Mouse (Mus musculus) erythroid progenitor cell, adult 5-6 weeks (primary cell): ENCODE measurements at regions not wholly inside any gene's neighbourhood (a gene's known extent, or its start where the extent isn't known, plus 50 kb on each side); places are given as distances from the start of the nearest gene placed in this dataset.
"Not testable (repeated sequence)": the region's sequence is repeated elsewhere in the genome, so short reads cannot be mapped to it uniquely, and the experiment has no call there.

Source experiments
- ATAC-seq: replicated peaks from 2 replicates; pipeline ENCODE4 v1.8.0; 2016; ENCODE audit warnings: moderate number of reproducible peaks, mild to moderate bottlenecking, moderate TSS enrichment, inconsistent platforms; ENCODE audit not compliant: poor library complexity, low FRiP score, severe bottlenecking

DNA sequence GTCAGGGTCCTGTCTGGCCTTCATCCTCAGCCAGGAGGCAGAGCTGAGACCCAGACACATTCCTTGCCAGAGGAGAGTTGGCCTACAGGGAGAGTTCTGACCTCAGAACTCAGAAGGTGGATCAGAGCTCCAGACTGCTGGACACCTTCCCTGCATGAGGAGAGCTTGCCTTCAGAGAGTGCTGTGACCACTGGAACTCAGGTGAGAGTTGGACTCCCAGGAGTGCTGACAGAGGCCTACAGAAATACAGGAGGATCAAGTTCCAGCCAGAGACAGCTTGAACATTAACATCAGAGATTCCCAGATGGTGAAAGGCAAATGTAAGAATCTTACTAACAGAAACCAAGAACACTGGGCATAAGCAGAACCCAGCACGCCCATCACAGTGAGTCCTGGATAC is 117.0 kb downstream of the Lyplal1 start:
- ATAC-seq, result not testable (repeated sequence)

DNA sequence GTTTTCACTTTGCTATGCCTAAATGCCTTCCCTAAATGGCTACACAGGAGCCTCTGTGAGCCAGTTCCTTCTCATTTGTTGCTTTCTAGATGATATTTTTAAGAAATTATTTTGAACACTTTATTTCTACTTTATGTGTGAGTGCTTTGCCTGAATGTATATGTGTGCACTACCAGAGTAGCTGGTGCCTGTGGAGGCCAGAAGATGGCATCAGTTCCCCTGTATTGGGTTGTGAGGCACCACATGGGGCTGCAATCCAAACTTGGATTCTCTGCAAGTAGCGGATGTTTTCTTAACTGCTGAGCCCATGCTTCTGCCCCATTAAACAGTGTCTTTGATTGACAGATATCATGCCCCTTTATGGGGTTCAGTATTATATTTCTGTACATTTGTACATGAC is 103.7 kb downstream of the Lyplal1 start:
- ATAC-seq, result no peak

DNA sequence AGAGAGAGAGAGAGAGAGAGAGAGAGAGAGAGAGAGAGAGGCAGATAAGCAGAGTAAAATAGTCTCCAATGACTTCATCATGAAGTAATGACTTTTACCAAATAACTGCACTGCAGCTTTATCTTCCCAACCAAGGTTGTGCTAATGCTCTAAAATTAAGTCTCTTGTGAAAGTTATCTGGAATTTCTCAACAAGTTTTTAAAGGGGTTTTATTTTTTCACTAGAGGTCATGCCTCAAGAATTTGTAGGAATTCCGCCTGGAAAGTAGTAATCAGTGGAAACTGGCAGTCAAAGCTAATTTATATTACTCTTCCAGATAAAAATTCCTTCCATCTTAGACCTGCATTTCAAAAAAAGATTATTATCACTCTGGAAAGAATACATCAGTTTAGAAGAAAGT is 102.9 kb downstream of the Lyplal1 start:
- no peak for ATAC-seq

DNA sequence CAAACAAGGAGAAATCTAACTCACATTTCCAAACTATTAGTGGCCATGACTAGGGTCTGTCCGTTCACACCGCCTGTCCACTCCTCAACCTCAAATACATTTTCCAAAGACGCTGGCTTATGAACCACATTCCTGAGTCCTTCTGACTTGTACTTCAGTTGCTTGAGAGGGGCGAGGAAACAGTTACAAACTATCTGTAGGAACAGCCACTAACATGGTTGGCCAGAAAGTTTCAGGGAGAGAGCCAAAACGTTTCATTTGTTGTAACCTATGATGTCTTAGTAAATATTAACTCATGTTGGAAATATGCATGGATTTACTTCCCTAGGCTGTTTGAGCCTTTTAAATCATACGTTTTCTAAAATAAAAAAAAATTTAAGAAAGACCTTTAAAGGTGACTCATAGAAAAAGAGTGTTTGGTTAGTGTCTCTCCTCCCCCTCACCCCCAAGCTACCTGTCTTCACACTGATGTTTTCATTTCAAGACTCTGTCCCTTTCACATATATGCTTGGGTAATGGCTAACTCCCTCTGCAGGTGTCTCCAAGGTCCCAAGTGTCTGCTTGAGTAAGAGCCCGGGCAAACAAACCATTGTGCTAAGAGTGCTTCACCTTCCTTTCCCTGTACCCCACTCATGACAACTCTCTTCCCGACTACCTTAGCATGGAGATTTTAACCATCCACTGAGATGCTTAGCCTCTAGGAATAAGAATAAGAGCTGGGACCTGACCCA is 101.1 kb downstream of the Lyplal1 start:
- ATAC-seq, result no peak

DNA sequence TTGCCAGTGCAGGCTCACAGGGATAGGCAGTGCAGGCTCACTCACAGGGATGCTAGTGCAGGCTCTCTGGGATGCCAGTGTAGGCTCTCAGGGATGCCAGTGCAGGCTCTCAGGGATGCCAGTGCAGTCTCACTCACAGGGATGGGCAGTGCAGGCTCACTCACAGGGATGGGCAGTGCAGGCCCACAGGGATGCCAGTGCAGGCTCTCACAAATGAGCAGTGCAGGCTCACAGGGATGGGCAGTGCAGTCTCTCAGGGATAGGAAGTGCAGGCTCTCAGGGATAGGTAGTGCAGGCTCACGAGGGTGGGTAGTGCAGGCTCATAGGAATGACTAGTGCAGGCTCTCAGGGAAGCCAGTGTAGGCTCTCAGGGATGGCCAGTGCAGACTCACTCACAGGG is 99.6 kb downstream of the Lyplal1 start:
- peak; percentile 52 for ATAC-seq

DNA sequence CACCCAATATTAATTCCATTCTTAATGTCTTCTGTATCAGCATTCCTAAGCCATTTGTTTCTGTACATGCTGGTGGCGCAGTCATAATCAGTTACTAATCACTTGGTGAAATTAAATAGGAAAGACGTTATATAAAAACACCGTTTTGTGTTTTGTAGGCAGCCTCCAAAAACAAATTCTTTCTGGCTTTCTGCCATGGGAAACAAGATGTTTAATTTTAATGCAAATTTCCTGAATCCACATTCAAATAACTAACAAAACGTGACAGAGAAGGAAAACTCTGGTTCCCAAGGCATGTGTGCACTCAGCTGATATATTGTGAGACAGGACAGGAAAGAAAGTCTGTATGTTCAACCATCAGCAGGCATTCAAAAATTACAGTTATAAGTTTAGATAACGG is 97.6 kb downstream of the Lyplal1 start:
- ATAC-seq, result no peak

DNA sequence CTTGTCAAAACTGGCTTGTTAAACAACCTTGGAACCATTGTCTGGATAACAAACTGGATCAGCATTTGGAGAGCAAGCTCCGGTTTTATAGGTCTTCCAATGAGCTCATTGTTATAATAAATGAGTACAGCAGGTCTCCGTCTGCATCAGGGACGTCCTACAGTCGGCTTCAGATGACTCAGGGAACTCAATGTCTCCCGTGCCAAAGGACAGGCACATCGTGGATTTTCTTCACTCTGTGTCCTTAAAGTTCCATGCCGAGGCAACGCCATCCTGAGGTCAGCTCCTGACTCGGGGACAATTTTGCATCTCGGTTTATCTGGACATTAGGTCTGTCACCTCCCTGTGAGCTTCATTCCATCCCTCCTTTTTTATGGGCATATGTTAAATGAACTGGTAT is 85.2 kb downstream of the Lyplal1 start:
- no peak for ATAC-seq

DNA sequence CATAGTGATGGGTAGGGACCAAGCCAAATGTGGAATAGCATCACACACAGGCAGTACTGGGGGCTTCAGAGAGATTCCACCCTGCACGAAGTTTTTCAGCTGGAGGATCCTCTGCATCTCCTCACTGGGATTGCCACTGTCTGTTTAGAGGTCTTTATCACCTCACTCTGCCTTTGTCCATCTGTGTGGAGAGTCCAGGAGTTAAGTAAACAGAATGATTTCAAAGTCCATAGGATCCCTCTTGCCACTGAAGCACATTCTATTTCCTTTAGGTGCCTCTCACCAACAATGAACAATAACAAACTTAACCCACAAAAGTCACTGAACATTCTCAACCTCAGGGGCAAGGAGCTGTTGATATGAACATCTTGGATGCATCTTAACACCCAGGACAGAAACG is 82.7 kb downstream of the Lyplal1 start:
- no peak for ATAC-seq
